Mouse (Mus musculus) cortical plate, adult 2 months (tissue): ENCODE results near the gene Kcnk18. TPM values are rescaled to one million over a fixed set of nuclear protein-coding genes. Genes with fewer than 3 reads are reported as not detected.

ENCODE experiments used
- H3K27ac ChIP-seq: fragments of 200-500 bp; 2 replicates; pipeline ENCODE4 v1.5.1; 2012; ENCODE audit warnings: low read length, control low read depth, inconsistent platforms; ENCODE audit not compliant: insufficient read depth
- H3K4me1 ChIP-seq: fragments of 200-500 bp; 2 replicates; pipeline ENCODE4 v1.6.1; 2011; ENCODE audit warnings: low read length; ENCODE audit not compliant: control insufficient read depth, insufficient read depth
- H3K4me3 ChIP-seq: fragments of 200-500 bp; 2 replicates; pipeline ENCODE4 v1.5.1; 2011; ENCODE audit warnings: mild to moderate bottlenecking, low read length, control low read depth; ENCODE audit not compliant: insufficient read depth
- CTCF ChIP-seq: fragments of 200-500 bp; IDR thresholded peaks from 2 replicates; pipeline ENCODE4 v1.5.1; 2011; ENCODE audit warnings: mild to moderate bottlenecking, control low read depth, low read length; ENCODE audit not compliant: insufficient read depth; ENCODE audit errors: extremely low read depth
- POLR2A ChIP-seq: fragments of 200-500 bp; IDR thresholded peaks from 2 replicates; pipeline ENCODE4 v1.6.1; 2011; ENCODE audit warnings: mild to moderate bottlenecking, low read length, control low read depth; ENCODE audit not compliant: insufficient read depth; ENCODE audit errors: extremely low read depth
- polyA plus RNA-seq: library from polyadenylated mRNA; depleted of rRNA; stranded (reverse); fragments of >200 nt; gene quantifications from 2 replicates; pipeline ENCODE4 v1.2.3, GENCODE M21; 2012

Kcnk18 gene
- polyA plus RNA-seq, 1 experiment, result not detected

GRCm38 (mm10) chr19:59228376-59228775 lies 9.4 kb downstream of the Kcnk18 start:
- Histone ChIP-seq H3K4me3 (no peak overlapping the region), H3K4me1 (no peaks in the 10 kb centered on the region), H3K27ac (no peak overlapping the region)
- no peak for TF ChIP-seq CTCF
- no peak for TF ChIP-seq POLR2A

- TF ChIP-seq POLR2A, result no peak
- H3K4me1 ChIP-seq, result no peaks in the 10 kb centered on the region
- H3K27ac ChIP-seq, result no peak overlapping the region
- no peak overlapping the region for H3K4me3 ChIP-seq
Measured at GRCm38 (mm10) chr19:59232786-59233185, 13.8 kb downstream of the Kcnk18 start.

GRCm38 (mm10) chr19:59235001-59235400 lies 16.0 kb downstream of the Kcnk18 start:
- Histone ChIP-seq H3K27ac (no peak overlapping the region), H3K4me1 (no peaks in the 10 kb centered on the region), H3K4me3 (no peak overlapping the region)
- TF ChIP-seq POLR2A (no peak), CTCF (no peak)

GRCm38 (mm10) chr19:59236046-59236445 lies 17.0 kb downstream of the Kcnk18 start:
- TF ChIP-seq POLR2A, result no peak
- TF ChIP-seq CTCF, result no peak
- H3K4me1 ChIP-seq, result no peaks in the 10 kb centered on the region
- no peak overlapping the region for H3K27ac ChIP-seq
- H3K4me3 ChIP-seq, result no peak overlapping the region

GRCm38 (mm10) chr19:59238630-59239029 lies 19.6 kb downstream of the Kcnk18 start:
- H3K4me3 ChIP-seq, result no peak overlapping the region
- TF ChIP-seq POLR2A (no peak), CTCF (no peak)
- H3K4me1 ChIP-seq, result no peaks in the 10 kb centered on the region
- no peak overlapping the region for H3K27ac ChIP-seq

GRCm38 (mm10) chr19:59239124-59239817 lies 20.3 kb downstream of the Kcnk18 start:
- no peak overlapping the region for H3K4me3 ChIP-seq
- no peak overlapping the region for H3K27ac ChIP-seq
- no peaks in the 10 kb centered on the region for H3K4me1 ChIP-seq
- TF ChIP-seq POLR2A (no peak), CTCF (peak; percentile 100)

GRCm38 (mm10) chr19:59241987-59242386 lies 23.0 kb downstream of the Kcnk18 start:
- no peak overlapping the region for H3K4me3 ChIP-seq
- TF ChIP-seq CTCF, result no peak
- no peak for TF ChIP-seq POLR2A

GRCm38 (mm10) chr19:59243057-59243456 lies 24.0 kb downstream of the Kcnk18 start:
- no peak overlapping the region for H3K27ac ChIP-seq
- no peak overlapping the region for H3K4me3 ChIP-seq
- no peaks in the 10 kb centered on the region for H3K4me1 ChIP-seq
- no peak for TF ChIP-seq POLR2A
- no peak for TF ChIP-seq CTCF

More at GRCm38 (mm10) chr19:59241987-59242386, 23.0 kb downstream of the Kcnk18 start:
- Histone ChIP-seq H3K4me1 (no peaks in the 10 kb centered on the region), H3K27ac (no peak overlapping the region)

- TF ChIP-seq CTCF, result no peak
- no peak for TF ChIP-seq POLR2A
- H3K4me3 ChIP-seq, result no peak overlapping the region
- no peaks in the 10 kb centered on the region for H3K4me1 ChIP-seq
- H3K27ac ChIP-seq, result no peak overlapping the region
Measured at GRCm38 (mm10) chr19:59248144-59248543, 29.1 kb downstream of the Kcnk18 start.

- no peak overlapping the region for H3K4me3 ChIP-seq
- no peaks in the 10 kb centered on the region for H3K4me1 ChIP-seq
- H3K27ac ChIP-seq, result no peak overlapping the region
- TF ChIP-seq CTCF (no peak), POLR2A (no peak)
Measured at GRCm38 (mm10) chr19:59248553-59249286, 29.7 kb downstream of the Kcnk18 start.
